Mouse (Mus musculus) layer of hippocampus, postnatal 36 days (tissue): Measurements from ENCODE around the gene Msh4. TPM values are rescaled to one million over a fixed set of nuclear protein-coding genes. Genes with fewer than 3 reads are reported as not detected.
"Not testable (repeated sequence)": the region's sequence is repeated elsewhere in the genome, so short reads cannot be mapped to it uniquely, and the experiment has no call there.

ENCODE experiments used
- DNase-seq, 2 experiments: peaks; one replicate each; pipeline ENCODE4 v3.0.0; 2022
- total RNA-seq, 2 experiments: library from RNA; stranded (reverse); gene quantifications; 2 replicates each; pipeline ENCODE4 v1.2.3; 2021

The Msh4 gene
- total RNA-seq, 2 experiments from 2014 or later, result 0.17 to 0.30 TPM

GRCm38 (mm10) chr3:153849368-153850015, 56.4 kb downstream of the Msh4 start:
- no peak for DNase-seq

GRCm38 (mm10) chr3:153847207-153847733, 58.7 kb downstream of the Msh4 start:
- no peak for DNase-seq

- no peak for DNase-seq
Observed at GRCm38 (mm10) chr3:153846109-153846508, 59.8 kb downstream of the Msh4 start.

- no peak for DNase-seq
Observed at GRCm38 (mm10) chr3:153845500-153845899, 60.4 kb downstream of the Msh4 start.

- no peak for DNase-seq
Observed at GRCm38 (mm10) chr3:153844757-153845156, 61.2 kb downstream of the Msh4 start.

- DNase-seq, result no peak
Observed at GRCm38 (mm10) chr3:153844030-153844429, 61.9 kb downstream of the Msh4 start, which contains the start of gene Asb17. Asb17 (plus strand) TSS chr3:153844209.

- DNase-seq, result no peak
Observed at GRCm38 (mm10) chr3:153837593-153837992, 68.3 kb downstream of the Msh4 start.

GRCm38 (mm10) chr3:153836316-153836715, 69.6 kb downstream of the Msh4 start:
- DNase-seq, result no peak

GRCm38 (mm10) chr3:153835455-153836086, 70.4 kb downstream of the Msh4 start:
- DNase-seq, result peak; percentile 20 to 40

- no peak for DNase-seq
Observed at GRCm38 (mm10) chr3:153834071-153834470, 71.9 kb downstream of the Msh4 start.

- no peak for DNase-seq
Observed at GRCm38 (mm10) chr3:153832654-153832945, 73.3 kb downstream of the Msh4 start.

GRCm38 (mm10) chr3:153831873-153832653, 73.9 kb downstream of the Msh4 start:
- no peak for DNase-seq

GRCm38 (mm10) chr3:153831014-153831872, 74.7 kb downstream of the Msh4 start:
- DNase-seq, result no peak

- not testable (repeated sequence) for DNase-seq
Observed at GRCm38 (mm10) chr3:153829788-153830187, 76.2 kb downstream of the Msh4 start.

- DNase-seq, result no peak
Observed at GRCm38 (mm10) chr3:153826616-153827015, 79.3 kb downstream of the Msh4 start.

GRCm38 (mm10) chr3:153825197-153825596, 80.7 kb downstream of the Msh4 start:
- DNase-seq, result no peak

GRCm38 (mm10) chr3:153823671-153824515, 82.0 kb downstream of the Msh4 start:
- no peak for DNase-seq

- DNase-seq, result no peak
Observed at GRCm38 (mm10) chr3:153819438-153819837, 86.5 kb downstream of the Msh4 start.

- no peak for DNase-seq
Observed at GRCm38 (mm10) chr3:153818723-153819122, 87.2 kb downstream of the Msh4 start.

- DNase-seq, result no peak
Observed at GRCm38 (mm10) chr3:153817376-153817890, 88.5 kb downstream of the Msh4 start.

GRCm38 (mm10) chr3:153814026-153814425, 91.9 kb downstream of the Msh4 start:
- DNase-seq, result no peak
